Mouse (Mus musculus) embryonic fibroblast, embryonic 13.5 days (primary cell): ENCODE results near the gene Arid3b.

Experiments used
- CTCF ChIP-seq: IDR thresholded peaks from 2 replicates; pipeline ENCODE4 v1.5.1; 2011; ENCODE audit warnings: mild to moderate bottlenecking, control low read depth, low read length, moderate library complexity, borderline replicate concordance; ENCODE audit not compliant: insufficient read depth
- POLR2A ChIP-seq: IDR thresholded peaks from 2 replicates; pipeline ENCODE4 v1.6.1; 2011; ENCODE audit warnings: low read depth, mild to moderate bottlenecking, control low read depth, low read length, moderate library complexity

GRCm38 (mm10) chr9:57814014-57814413 lies 22.6 kb downstream of the Arid3b start:
- TF ChIP-seq CTCF (no peak), POLR2A (no peak)
